Mouse (Mus musculus) cerebellum, adult 2 months (tissue): ENCODE measurements at regions not wholly inside any gene's neighbourhood (a gene's known extent, or its start where the extent isn't known, plus 50 kb on each side); places are given as distances from the start of the nearest gene placed in this dataset.
A peak's percentile ranks its signal among the peaks of the same experiment; 100 is the strongest.

ENCODE experiments used
- DNase-seq, 2 experiments: peaks; one replicate each; pipeline ENCODE4 v3.0.0; 2021
- H3K27ac ChIP-seq: fragments of 200-500 bp; 2 replicates; pipeline ENCODE4 v1.5.1; 2012; ENCODE audit warnings: low read length, control low read depth, inconsistent platforms; ENCODE audit not compliant: insufficient read depth
- H3K27me3 ChIP-seq: fragments of 200-500 bp; 2 replicates; pipeline ENCODE4 v1.6.1; 2012; ENCODE audit warnings: inconsistent platforms, mild to moderate bottlenecking, low read length, moderate library complexity; ENCODE audit not compliant: control insufficient read depth, insufficient read depth
- H3K4me1 ChIP-seq: fragments of 200-500 bp; 2 replicates; pipeline ENCODE4 v1.6.1; 2011; ENCODE audit warnings: low read length; ENCODE audit not compliant: control insufficient read depth, insufficient read depth
- H3K4me3 ChIP-seq: fragments of 200-500 bp; replicated peaks from 2 replicates; pipeline ENCODE3; 2011; ENCODE audit warnings: mild to moderate bottlenecking, low read depth, low read length, control low read depth; ENCODE audit not compliant: insufficient read depth
- CTCF ChIP-seq: fragments of 200-500 bp; IDR thresholded peaks from 2 replicates; pipeline ENCODE4 v1.5.1; 2011; ENCODE audit warnings: low read depth, mild to moderate bottlenecking, control low read depth, low read length, moderate library complexity, borderline replicate concordance; ENCODE audit not compliant: insufficient read depth
- POLR2A ChIP-seq: fragments of 200-500 bp; IDR thresholded peaks from 2 replicates; pipeline ENCODE4 v1.6.1; 2011; ENCODE audit warnings: low read length, control low read depth, borderline replicate concordance; ENCODE audit not compliant: insufficient read depth
- WGBS: fragments of 180-500 bp; shearing (Covaris S2); methylation state at CpG from one replicate; pipeline ENCODE4 v1.1.7; 2018; 5-methylcytosine and 5-hydroxymethylcytosine counted together

GRCm38 (mm10) chr1:190591621-190592020, 319.9 kb downstream of the Rps6kc1 start:
- no peak for DNase-seq
- Histone ChIP-seq H3K27ac (no peak overlapping the region), H3K27me3 (no peaks in the 10 kb centered on the region), H3K4me1 (no peaks in the 10 kb centered on the region), H3K4me3 (no peak overlapping the region)
- 95% methylated on average over 7 of the region's 7 CpGs for WGBS
- no peak for TF ChIP-seq POLR2A
- no peak for TF ChIP-seq CTCF

- no peak for DNase-seq
- H3K27me3 ChIP-seq: no peaks in the 10 kb centered on the region
- 77% methylated on average over 2 of the region's 2 CpGs for WGBS
- H3K4me1 ChIP-seq: no peaks in the 10 kb centered on the region
- TF ChIP-seq POLR2A: no peak
- TF ChIP-seq CTCF: no peak
- H3K27ac ChIP-seq: no peak overlapping the region
- H3K4me3 ChIP-seq: no peak overlapping the region
Measured at GRCm38 (mm10) chr1:190589586-190589985, 322.0 kb downstream of the Rps6kc1 start.

- no peaks in the 10 kb centered on the region; the same call in 1 of the 2 replicates for H3K4me1 ChIP-seq
- no peaks in the 10 kb centered on the region; the same call in 1 of the 2 replicates for H3K27me3 ChIP-seq
- DNase-seq: no peak
- 86% methylated on average over 6 of the region's 6 CpGs for WGBS
- TF ChIP-seq CTCF: no peak
- TF ChIP-seq POLR2A: no peak
- no peak overlapping the region for H3K27ac ChIP-seq
- no peak overlapping the region for H3K4me3 ChIP-seq
Measured at GRCm38 (mm10) chr1:190583272-190583671, 328.3 kb downstream of the Rps6kc1 start.

- H3K4me3 ChIP-seq: no peak overlapping the region
- no peak for DNase-seq
- no peak overlapping the region for H3K27ac ChIP-seq
- H3K4me1 ChIP-seq: no peaks in the 10 kb centered on the region; the same call in 1 of the 2 replicates
- H3K27me3 ChIP-seq: no peaks in the 10 kb centered on the region; the same call in 1 of the 2 replicates
- 88% methylated on average over 1 of the region's 1 CpGs for WGBS
- TF ChIP-seq CTCF: no peak
- no peak for TF ChIP-seq POLR2A
Measured at GRCm38 (mm10) chr1:190580653-190581052, 330.9 kb downstream of the Rps6kc1 start.

GRCm38 (mm10) chr1:190570981-190571380, 340.6 kb downstream of the Rps6kc1 start:
- Histone ChIP-seq H3K27ac (no peak overlapping the region), H3K27me3 (no peaks in the 10 kb centered on the region), H3K4me3 (no peak overlapping the region), H3K4me1 (peaks cover 7% of the 10 kb centered on the region)
- no peak for TF ChIP-seq CTCF
- no peak for TF ChIP-seq POLR2A
- DNase-seq: no peak
- 73% methylated on average over 4 of the region's 4 CpGs for WGBS

- 89% methylated on average over 10 of the region's 10 CpGs for WGBS
- DNase-seq: no peak
Measured at GRCm38 (mm10) chr1:190570563-190570962, 341.0 kb downstream of the Rps6kc1 start.

GRCm38 (mm10) chr1:190566744-190567143, 344.8 kb downstream of the Rps6kc1 start:
- peak; percentile 88 to 94 for DNase-seq
- Histone ChIP-seq H3K27me3 (no peaks in the 10 kb centered on the region), H3K4me1 (peaks cover 10% of the 10 kb centered on the region), H3K27ac (no peak overlapping the region), H3K4me3 (no peak overlapping the region)
- TF ChIP-seq POLR2A (no peak), CTCF (no peak)
- WGBS: 15% methylated on average over 7 of the region's 7 CpGs

More at GRCm38 (mm10) chr1:190570563-190570962, 341.0 kb downstream of the Rps6kc1 start:
- peaks cover 10% of the 10 kb centered on the region for H3K4me1 ChIP-seq
- no peak overlapping the region for H3K4me3 ChIP-seq
- H3K27ac ChIP-seq: no peak overlapping the region
- no peak for TF ChIP-seq CTCF
- TF ChIP-seq POLR2A: no peak
- H3K27me3 ChIP-seq: no peaks in the 10 kb centered on the region

- TF ChIP-seq POLR2A: no peak
- TF ChIP-seq CTCF: no peak
- WGBS: 70% methylated on average over 13 of the region's 13 CpGs
- Histone ChIP-seq H3K27me3 (no peaks in the 10 kb centered on the region), H3K4me3 (no peak overlapping the region), H3K27ac (no peak overlapping the region), H3K4me1 (peaks cover 10% of the 10 kb centered on the region)
- DNase-seq: no peak
Measured at GRCm38 (mm10) chr1:190562865-190563457, 348.6 kb downstream of the Rps6kc1 start.

- no peaks in the 10 kb centered on the region for H3K27me3 ChIP-seq
- no peak overlapping the region for H3K4me3 ChIP-seq
- WGBS: 18% methylated on average over 9 of the region's 9 CpGs
- H3K27ac ChIP-seq: no peak overlapping the region
- TF ChIP-seq CTCF (no peak), POLR2A (no peak)
- DNase-seq: no peak
- H3K4me1 ChIP-seq: no peaks in the 10 kb centered on the region
Measured at GRCm38 (mm10) chr1:190560086-190560485, 351.5 kb downstream of the Rps6kc1 start.
